Mouse (Mus musculus) C2C12 (cell line): ENCODE measurements around the gene Nptx1.

Source experiments
- MYOD1 ChIP-seq: IDR thresholded peaks from one replicate; pipeline ENCODE4 v1.6.1; 2011; ENCODE audit warnings: low read depth; ENCODE audit not compliant: control insufficient read depth, insufficient read length
- USF1 ChIP-seq: IDR thresholded peaks from one replicate; pipeline ENCODE4 v1.6.1; 2011; ENCODE audit warnings: low read depth, mild to moderate bottlenecking, control low read depth, moderate library complexity

DNA sequence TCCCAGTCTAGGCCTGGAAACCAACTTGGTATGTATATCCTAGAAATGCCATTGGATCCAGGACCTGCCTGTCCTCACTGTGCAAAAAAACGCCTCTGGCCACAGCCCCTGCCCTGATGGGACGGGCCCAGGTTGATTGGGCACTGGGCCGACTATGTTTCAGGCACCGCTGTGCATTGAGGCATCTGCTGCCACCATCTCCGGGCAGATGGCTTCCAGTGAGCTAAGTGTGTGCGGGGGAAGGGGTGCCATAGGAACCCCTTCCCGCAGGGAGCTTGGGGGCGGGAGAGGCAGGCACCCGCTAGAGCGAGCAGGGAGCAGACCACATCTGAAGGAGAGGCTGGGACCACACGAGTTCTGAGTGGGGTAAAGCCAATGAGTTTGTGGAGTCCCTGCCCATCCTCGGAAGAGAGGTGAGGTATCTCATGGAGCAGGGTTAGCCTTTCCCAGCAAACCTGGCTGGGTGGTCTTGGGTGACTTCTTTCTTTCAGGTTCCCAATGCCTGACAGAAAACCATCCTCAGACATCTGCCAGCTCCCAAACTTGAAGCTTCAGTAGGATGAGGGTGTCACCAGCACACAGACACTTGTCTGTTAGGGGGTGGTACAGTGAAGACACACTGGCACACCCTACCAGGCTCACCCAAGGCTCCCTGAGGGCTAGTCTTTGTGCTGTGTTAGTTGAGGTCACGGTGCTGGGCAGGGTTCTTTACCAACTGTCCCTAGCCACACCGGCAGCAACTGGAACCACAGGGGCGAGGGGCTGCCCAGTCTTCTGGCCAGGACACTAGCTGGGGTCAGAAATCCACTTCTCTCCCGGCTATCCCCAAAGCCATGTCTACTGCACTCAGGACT, 31.5 kb downstream of the Nptx1 start:
- no peak for TF ChIP-seq MYOD1
- no peak for TF ChIP-seq USF1
